Mouse (Mus musculus): ENCODE data around the gene Mybpc2. TPM values are rescaled to one million over a fixed set of nuclear protein-coding genes. Genes with fewer than 3 reads are reported as not detected.
A peak's percentile ranks its signal among the peaks of the same experiment; 100 is the strongest.

Mybpc2 gene
- polyA plus RNA-seq, 1 experiment from 2014 or later, result 0.35 TPM

GRCm38 (mm10) chr7:44565414-44565813 is 41.0 kb upstream of the Mybpc2 start:
- 49% methylated on average over 6 of the region's 6 CpGs for WGBS (ENCODE audit: insufficient replicate concordance)
- no peak overlapping the region for H3K27ac ChIP-seq (ENCODE audit: low read depth)
- TF ChIP-seq EP300 (IDR thresholded peaks at IDR 0.05; ENCODE audit: low read depth) (no peak), CTCF (IDR thresholded peaks at IDR 0.05; ENCODE audit: low read depth) (no peak)
- H3K9ac ChIP-seq (replicated peaks), result no peak overlapping the region
- 0 out of 2 replicates have a peak, but pooled peaks cover 2% of the 10 kb centered on the region for H3K27me3 ChIP-seq (ENCODE audit: insufficient read depth, low read length)
- DNase-seq (no peak), ATAC-seq (no peak)
- no peaks in the 10 kb centered on the region for H3K9me3 ChIP-seq (ENCODE audit: low read length)
- H3K4me3 ChIP-seq (ENCODE audit: low read depth, low read length), result no peak overlapping the region
- no peak overlapping the region for H3K4me2 ChIP-seq (ENCODE audit: low read depth, low read length)
- H3K36me3 ChIP-seq (replicated peaks; ENCODE audit: insufficient read depth, low read length), result no peaks in the 10 kb centered on the region
- peaks cover 5% of the 10 kb centered on the region; the same call in 1 of the 2 replicates for H3K4me1 ChIP-seq (ENCODE audit: insufficient read depth)

- ATAC-seq, result no peak
- H3K4me3 ChIP-seq (ENCODE audit: low read depth, low read length), result no peak overlapping the region
- H3K9ac ChIP-seq (replicated peaks), result no peak overlapping the region
- no peak overlapping the region for H3K27ac ChIP-seq (ENCODE audit: low read depth)
- no peak for TF ChIP-seq CTCF (IDR thresholded peaks at IDR 0.05; ENCODE audit: low read depth)
- no peak for TF ChIP-seq EP300 (IDR thresholded peaks at IDR 0.05; ENCODE audit: low read depth)
- WGBS (ENCODE audit: insufficient replicate concordance), result 80% methylated on average over 10 of the region's 10 CpGs
- H3K4me1 ChIP-seq (ENCODE audit: insufficient read depth), result peaks cover 6% of the 10 kb centered on the region; the same call in 1 of the 2 replicates
- H3K9me3 ChIP-seq (ENCODE audit: low read length), result no peaks in the 10 kb centered on the region
- H3K4me2 ChIP-seq (ENCODE audit: low read depth, low read length), result no peak overlapping the region
- H3K27me3 ChIP-seq (ENCODE audit: insufficient read depth, low read length), result 0 out of 2 replicates have a peak, but pooled peaks cover 2% of the 10 kb centered on the region
- no peak for DNase-seq
- no peaks in the 10 kb centered on the region for H3K36me3 ChIP-seq (replicated peaks; ENCODE audit: insufficient read depth, low read length)
Measured at GRCm38 (mm10) chr7:44564486-44564885, 40.0 kb upstream of the Mybpc2 start.

DNA sequence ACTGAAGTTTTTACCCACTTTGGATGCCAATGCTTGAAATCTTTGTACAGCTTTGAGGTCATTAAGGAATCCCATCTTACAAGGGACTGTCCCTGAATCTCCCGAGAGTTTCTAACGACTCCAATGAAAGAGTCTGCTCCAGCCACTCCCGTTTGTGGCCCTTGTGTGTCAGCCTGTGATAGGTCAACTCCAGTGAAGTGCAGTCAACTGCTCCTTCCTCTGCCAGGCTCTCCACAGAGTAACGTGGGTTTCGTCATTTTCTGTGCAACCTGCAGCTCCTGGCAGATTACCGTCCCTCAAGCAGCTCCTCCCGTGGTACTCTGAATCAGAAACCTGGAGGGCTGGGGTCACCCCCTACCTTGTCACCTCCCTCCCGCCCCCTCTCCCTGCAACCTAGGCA is 38.8 kb upstream of the Mybpc2 start:
- peaks cover 6% of the 10 kb centered on the region; the same call in 1 of the 2 replicates for H3K4me1 ChIP-seq (ENCODE audit: insufficient read depth)

DNA sequence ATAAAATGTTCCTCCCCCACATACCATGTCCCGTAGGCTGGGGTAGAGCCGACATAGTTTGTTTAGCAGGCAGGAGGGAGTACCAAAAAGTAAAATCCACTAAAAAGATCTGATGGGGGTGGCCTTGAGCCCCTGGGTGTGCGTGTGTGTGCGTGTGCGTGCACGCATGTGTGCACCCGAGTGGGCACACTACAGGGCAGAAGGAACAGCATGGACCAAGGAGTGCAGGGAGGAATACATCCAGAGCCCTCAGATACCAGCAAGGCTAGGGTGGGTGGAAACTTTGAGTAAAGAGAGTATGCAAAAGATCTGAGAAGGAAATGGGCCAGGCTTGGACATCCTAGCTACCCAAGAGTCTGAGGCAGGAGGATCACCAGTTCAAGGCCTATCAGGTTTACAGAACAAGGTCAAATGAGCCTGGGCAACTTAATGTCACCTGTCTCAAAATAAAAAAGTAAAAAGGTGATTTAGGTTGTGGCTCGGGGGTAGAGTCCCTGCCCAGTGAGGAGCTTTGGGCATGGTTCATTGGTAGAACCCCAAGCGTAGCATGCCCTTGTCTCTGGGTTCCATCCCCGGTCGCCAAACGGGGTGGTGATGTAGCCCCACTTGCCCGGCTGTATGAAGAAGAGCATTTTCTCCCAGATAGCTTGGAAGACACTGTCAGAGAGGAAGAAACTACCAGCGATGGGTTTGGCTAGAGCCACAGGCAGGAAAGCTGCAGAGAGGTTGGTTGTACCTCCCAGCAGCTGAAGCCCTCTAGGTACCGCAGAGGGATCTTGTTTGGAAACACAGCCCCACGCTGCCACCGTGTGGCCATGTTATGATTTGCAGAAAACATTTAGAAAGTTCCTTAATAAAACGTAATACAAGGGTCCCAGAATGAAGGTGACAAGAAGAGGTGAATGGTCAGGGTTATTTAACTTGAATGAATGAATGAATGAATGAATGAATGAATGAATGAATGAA is 36.3 kb upstream of the Mybpc2 start:
- H3K4me3 ChIP-seq (ENCODE audit: low read depth, low read length), result no peak overlapping the region
- no peaks in the 10 kb centered on the region for H3K27me3 ChIP-seq (ENCODE audit: insufficient read depth, low read length)
- TF ChIP-seq EP300 (IDR thresholded peaks at IDR 0.05; ENCODE audit: low read depth), result no peak
- peak; percentile 85 for TF ChIP-seq CTCF (IDR thresholded peaks at IDR 0.05; ENCODE audit: low read depth)
- DNase-seq (peak; percentile 83), ATAC-seq (peak; percentile 65)
- H3K4me1 ChIP-seq (ENCODE audit: insufficient read depth), result peaks cover 13% of the 10 kb centered on the region; the same call in 1 of the 2 replicates
- WGBS (ENCODE audit: insufficient replicate concordance), result 52% methylated on average over 18 of the region's 18 CpGs
- H3K9me3 ChIP-seq (ENCODE audit: low read length), result no peaks in the 10 kb centered on the region
- no peak overlapping the region for H3K4me2 ChIP-seq (ENCODE audit: low read depth, low read length)
- H3K36me3 ChIP-seq (replicated peaks; ENCODE audit: insufficient read depth, low read length), result no peaks in the 10 kb centered on the region
- no peak overlapping the region; the same call in 1 of the 2 replicates for H3K27ac ChIP-seq (ENCODE audit: low read depth)
- no peak overlapping the region for H3K9ac ChIP-seq (replicated peaks)

More for the DNA sequence above, 38.8 kb upstream of the Mybpc2 start:
- ATAC-seq (no peak), DNase-seq (no peak)
- no peak overlapping the region for H3K4me2 ChIP-seq (ENCODE audit: low read depth, low read length)
- H3K9me3 ChIP-seq (ENCODE audit: low read length), result no peaks in the 10 kb centered on the region
- TF ChIP-seq EP300 (IDR thresholded peaks at IDR 0.05; ENCODE audit: low read depth) (no peak), CTCF (IDR thresholded peaks at IDR 0.05; ENCODE audit: low read depth) (no peak)
- no peak overlapping the region for H3K4me3 ChIP-seq (ENCODE audit: low read depth, low read length)
- H3K36me3 ChIP-seq (replicated peaks; ENCODE audit: insufficient read depth, low read length), result no peaks in the 10 kb centered on the region
- no peak overlapping the region for H3K9ac ChIP-seq (replicated peaks)
- H3K27me3 ChIP-seq (ENCODE audit: insufficient read depth, low read length), result 0 out of 2 replicates have a peak, but pooled peaks cover 2% of the 10 kb centered on the region
- WGBS (ENCODE audit: insufficient replicate concordance), result 32% methylated on average over 8 of the region's 8 CpGs
- no peak overlapping the region for H3K27ac ChIP-seq (ENCODE audit: low read depth)

DNA sequence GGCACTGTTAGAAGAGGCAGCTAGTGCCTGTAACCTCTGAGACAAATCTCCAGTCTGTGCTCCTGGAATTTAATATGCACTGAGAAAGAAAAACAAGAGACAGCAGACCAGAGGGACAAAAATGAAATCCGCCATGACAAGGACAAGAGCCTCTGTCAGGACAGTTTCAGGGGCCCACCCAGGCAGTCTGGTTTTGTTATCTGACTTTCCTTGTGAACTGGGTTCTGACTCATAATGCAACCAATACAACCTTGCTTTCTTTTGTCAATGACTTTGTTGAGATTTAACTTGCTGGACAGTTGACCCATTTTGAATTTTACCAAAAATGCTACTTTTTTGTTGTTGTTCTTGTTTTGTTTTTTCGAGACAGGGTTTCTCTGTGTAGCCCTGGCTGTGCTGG is 33.2 kb upstream of the Mybpc2 start:
- peaks cover 25% of the 10 kb centered on the region for H3K4me1 ChIP-seq (ENCODE audit: insufficient read depth)
- H3K36me3 ChIP-seq (replicated peaks; ENCODE audit: insufficient read depth, low read length), result no peaks in the 10 kb centered on the region
- ATAC-seq (no peak), DNase-seq (no peak)
- TF ChIP-seq EP300 (IDR thresholded peaks at IDR 0.05; ENCODE audit: low read depth) (no peak), CTCF (IDR thresholded peaks at IDR 0.05; ENCODE audit: low read depth) (no peak)
- H3K4me2 ChIP-seq (ENCODE audit: low read depth, low read length), result no peak overlapping the region
- no peaks in the 10 kb centered on the region for H3K9me3 ChIP-seq (ENCODE audit: low read length)
- 59% methylated on average over 2 of the region's 2 CpGs for WGBS (ENCODE audit: insufficient replicate concordance)
- H3K4me3 ChIP-seq (ENCODE audit: low read depth, low read length), result no peak overlapping the region
- H3K9ac ChIP-seq (replicated peaks), result no peak overlapping the region
- H3K27me3 ChIP-seq (ENCODE audit: insufficient read depth, low read length), result no peaks in the 10 kb centered on the region
- H3K27ac ChIP-seq (ENCODE audit: low read depth), result no peak overlapping the region; the same call in 1 of the 2 replicates

GRCm38 (mm10) chr7:44553826-44554225 is 29.4 kb upstream of the Mybpc2 start, which contains the start of gene Nr1h2:
Gene Nr1h2 (minus strand): TSS chr7:44553951.
- peak; percentile 97 for DNase-seq
- Histone ChIP-seq H3K9me3 (ENCODE audit: low read length) (no peaks in the 10 kb centered on the region), H3K4me3 (ENCODE audit: low read depth, low read length) (peak within 1 kb of the TSS; percentile 99), H3K4me1 (ENCODE audit: insufficient read depth) (peaks cover 19% of the 10 kb centered on the region), H3K27ac (ENCODE audit: low read depth) (peak within 1 kb of the TSS; percentile 100), H3K4me2 (ENCODE audit: low read depth, low read length) (peak within 1 kb of the TSS; percentile 78), H3K36me3 (replicated peaks; ENCODE audit: insufficient read depth, low read length) (peaks cover 32% of the 10 kb centered on the region), H3K27me3 (ENCODE audit: insufficient read depth, low read length) (no peaks in the 10 kb centered on the region), H3K9ac (replicated peaks) (peak within 1 kb of the TSS; percentile 95)
- TF ChIP-seq CTCF (IDR thresholded peaks at IDR 0.05; ENCODE audit: low read depth) (0 out of 2 replicates have a peak, but pooled peaks have one; percentile 4), EP300 (IDR thresholded peaks at IDR 0.05; ENCODE audit: low read depth) (peak; percentile 74; the same call in 1 of the 2 replicates)
- peak; percentile 89 for ATAC-seq
- under 1% methylated on average over 22 of the region's 22 CpGs for WGBS (ENCODE audit: insufficient replicate concordance)

Measured in liver, postnatal 0 days (tissue).